Mouse (Mus musculus) layer of hippocampus, adult 8-10 months (tissue): Measurements from ENCODE around the gene Tns1. TPM values are rescaled to one million over a fixed set of nuclear protein-coding genes. Genes with fewer than 3 reads are reported as not detected.
"Not testable (repeated sequence)": the region's sequence is repeated elsewhere in the genome, so short reads cannot be mapped to it uniquely, and the experiment has no call there.

Experiments
- DNase-seq, 2 experiments: peaks; one replicate each; pipeline ENCODE4 v3.0.0; 2022; ENCODE audit warnings: low spot score in 2 of 2
- total RNA-seq, 4 experiments: library from RNA; stranded (reverse); gene quantifications; 2 replicates each; pipeline ENCODE4 v1.2.4; 2022

Tns1 gene
- total RNA-seq, 4 experiments from 2014 or later: 44.4 to 54.8 (median 47.4) TPM

DNA sequence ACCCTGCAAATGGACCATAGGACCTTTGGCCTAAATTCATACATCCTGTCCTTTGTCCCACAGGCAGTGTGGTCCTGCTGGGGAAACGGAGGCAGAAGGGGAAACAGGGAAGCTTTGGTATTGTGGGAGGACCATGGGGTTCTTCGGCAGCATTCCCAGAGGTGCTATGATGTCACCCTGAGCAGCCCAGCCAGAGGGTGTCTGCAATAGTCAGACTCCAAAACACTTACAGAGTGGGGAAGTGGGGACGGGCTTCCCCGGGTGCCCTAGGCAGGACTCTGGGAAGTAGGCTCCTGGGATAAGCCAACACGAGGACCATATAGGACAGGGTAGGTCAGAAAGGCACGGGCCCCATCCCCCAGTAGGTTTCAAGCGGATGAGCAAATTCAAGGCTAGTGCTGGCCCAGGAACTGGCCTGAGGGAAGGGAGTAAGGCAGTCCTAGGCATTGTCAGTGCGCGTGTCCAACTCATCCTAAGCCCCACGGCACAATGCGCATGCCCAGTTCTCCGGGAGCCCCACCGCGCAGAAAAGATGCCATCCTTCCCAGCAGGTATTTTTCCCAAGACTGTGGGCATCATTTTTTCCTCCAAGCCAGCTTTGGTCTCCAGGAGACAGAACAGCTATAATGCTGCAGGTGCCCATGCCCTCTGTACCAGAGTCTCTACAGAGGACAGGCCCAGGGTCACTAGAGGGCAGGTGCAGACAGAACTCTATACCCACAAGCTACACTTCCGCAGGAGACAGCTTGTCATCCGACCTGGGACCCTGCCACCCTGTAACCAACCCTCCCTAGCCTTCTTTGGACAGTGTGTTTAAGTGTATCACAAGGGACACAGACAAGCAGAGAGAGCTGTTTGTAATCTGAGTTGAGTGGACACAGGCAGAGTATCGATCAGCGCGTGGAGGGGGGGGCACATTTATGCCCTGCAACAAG lies 210.9 kb downstream of the Tns1 start:
- DNase-seq: no peak

DNA sequence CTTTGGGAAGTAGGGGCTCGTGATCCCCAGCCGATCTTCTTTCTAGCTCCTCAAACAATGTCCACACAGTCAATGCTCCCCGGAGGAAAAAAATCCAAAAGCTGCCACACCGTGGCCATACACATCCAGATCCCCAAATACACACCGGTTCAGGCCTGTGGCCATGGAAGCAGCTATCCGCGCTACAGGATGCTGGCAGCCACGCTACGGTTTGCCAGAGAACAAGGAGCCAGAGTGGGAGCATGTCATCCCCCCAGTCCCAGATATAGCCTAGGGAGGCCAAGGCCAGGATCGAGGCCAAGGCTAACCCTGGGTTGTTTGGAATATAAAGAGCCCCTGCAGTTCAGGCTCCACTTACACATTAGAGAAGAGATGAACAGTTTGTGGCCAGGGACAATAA lies 211.8 kb downstream of the Tns1 start:
- DNase-seq: no peak

DNA sequence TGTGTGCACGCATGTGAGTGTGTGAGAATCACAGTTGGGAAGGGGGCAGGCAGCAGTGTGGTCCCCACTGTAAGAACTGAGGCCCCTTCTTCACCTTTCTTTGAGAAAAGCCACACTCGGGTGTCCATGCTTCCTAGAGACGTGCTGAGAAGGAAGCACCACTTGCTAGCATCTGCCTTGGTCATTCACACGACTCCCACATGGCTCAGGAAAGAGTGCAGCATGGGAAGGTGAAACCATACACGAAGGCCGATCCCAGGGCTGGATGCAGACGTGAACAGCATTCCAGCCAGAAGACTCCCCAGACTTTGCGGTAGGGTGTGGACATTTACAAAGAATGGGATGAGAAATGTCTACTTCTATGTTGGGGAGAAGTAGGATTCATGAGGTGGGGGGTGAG lies 212.3 kb downstream of the Tns1 start:
- no peak for DNase-seq

DNA sequence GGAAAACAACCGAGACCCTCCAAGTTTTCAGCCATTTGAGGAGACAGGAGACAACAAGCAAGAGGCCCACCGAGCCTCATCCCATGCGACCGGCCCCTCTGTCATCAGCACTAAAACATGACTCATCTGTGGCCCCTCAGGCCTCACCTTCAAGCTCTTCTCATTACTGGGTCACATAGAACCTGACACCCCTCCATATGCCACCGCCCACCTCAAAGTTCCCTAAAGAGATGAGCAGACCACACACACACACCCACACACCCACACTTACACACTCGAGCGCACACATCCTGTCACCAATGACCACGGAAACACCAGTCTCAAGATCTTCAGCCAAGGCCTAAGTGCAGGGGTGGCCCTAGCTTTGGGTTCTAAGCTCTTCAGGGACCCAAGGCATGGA lies 213.5 kb downstream of the Tns1 start:
- no peak for DNase-seq

DNA sequence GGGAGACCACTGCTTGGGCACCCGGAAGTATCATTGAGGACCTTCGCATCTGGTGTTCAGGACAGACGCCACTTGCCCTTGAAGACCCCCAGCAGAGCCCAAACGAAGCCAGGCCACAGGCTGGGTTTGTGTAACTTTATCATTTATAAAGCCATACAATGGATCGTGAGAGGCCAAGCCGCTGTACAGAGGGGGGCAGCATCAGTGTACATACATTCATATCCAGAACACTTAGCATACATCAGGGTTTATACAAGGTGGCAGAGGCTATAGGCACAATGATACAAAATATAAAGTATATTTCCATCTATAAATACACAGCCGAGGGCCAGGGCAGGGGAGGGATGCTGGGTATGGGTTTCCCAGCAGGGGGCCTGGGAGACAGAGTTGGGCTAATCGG lies 214.1 kb downstream of the Tns1 start:
- no peak for DNase-seq

DNA sequence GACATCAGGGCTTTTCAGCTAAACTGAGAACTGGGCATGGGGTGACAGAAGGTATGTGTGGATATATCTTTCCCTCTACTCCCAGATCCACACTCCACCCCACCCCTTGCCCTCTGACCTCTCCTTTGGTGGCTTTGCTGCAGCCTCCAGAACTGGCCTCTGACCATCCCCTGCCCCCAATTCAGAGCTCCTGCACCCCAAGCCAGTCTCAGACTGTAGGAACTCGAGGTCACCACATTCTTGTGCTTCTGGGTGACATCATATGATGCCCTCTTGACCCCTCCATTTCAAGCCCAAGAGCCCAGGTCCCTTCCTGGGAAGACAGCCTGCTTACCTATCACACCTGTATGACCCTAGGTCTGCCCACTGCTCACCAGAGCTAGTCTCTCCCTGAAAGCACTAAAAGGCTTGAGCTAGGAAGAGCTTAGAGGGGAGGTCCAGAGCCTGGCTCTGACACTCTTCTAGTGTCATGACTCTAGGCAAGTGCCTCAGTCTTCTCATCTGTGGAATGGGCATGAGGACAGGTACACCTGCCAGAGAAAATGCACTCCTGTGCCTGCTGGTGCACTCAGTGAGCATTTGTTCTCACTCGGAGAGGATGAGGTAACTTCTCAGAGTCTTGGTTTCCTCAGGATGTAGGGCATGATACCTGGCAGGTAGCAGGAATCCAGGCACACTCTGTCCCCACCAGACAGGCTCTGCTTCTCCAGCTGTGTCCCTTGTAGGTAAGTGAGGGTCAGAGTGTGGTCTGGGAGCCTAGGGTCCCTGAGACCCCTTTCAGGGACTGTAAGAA lies 214.9 kb downstream of the Tns1 start:
- no peak for DNase-seq

DNA sequence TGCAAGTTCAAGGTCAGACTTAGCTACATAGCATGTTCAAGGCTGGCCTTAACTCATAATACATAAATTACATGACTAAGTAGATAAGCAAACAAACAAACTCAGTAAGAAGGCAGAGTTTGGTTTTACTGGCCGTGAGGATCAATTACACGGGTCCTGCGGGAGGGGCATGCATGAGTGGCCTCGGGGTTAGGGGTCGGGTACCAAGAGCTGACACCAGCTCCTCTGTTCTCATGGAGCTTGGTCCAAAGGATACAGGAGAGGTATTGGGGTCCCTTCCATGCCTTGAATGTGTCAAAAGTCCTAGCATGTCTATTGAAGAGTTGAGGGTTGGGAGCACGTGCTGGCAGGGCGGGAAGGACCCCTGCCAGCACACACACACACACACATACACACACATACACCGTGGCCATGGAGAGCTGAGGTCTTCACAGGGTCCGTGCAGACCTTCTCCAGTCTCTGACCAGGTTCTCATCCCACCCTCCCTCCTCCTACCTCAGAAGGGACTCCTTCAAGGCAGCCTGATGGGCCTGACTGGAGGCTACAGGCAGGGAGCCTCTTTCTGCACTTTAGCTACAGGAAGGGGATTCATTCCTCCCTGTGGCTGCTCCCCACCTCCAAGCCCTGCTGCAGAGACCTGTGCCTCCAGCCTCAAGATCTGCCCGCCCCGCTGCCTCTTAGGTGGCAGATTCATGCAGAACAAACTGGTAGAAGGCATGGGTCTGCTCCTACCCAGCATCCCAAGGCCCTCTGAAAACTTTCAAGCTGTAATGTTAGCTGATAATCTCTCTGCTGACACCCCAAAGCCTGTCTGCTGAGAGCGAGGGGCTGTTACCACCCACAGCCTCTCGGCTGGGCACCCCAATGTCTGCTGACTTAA lies 215.9 kb downstream of the Tns1 start:
- no peak for DNase-seq

DNA sequence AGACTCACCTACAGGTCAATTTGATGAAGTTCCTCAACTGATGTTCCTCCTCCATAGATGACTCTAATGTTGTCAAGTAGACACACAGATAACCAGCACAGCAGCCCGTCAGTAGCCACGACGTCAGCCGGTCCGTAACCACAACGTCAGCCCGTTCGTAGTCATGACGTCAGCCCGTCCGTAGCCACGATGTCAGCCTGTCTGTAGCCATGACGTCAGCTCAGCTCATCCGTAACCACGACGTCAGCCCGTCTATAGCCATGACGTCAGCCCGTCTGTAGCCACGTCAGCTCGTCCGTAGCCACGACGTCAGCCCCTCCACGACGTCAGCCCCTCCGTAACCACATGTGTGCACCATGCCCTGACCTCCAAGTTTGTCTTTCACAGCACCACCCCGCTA lies 217.1 kb downstream of the Tns1 start:
- DNase-seq: no peak

DNA sequence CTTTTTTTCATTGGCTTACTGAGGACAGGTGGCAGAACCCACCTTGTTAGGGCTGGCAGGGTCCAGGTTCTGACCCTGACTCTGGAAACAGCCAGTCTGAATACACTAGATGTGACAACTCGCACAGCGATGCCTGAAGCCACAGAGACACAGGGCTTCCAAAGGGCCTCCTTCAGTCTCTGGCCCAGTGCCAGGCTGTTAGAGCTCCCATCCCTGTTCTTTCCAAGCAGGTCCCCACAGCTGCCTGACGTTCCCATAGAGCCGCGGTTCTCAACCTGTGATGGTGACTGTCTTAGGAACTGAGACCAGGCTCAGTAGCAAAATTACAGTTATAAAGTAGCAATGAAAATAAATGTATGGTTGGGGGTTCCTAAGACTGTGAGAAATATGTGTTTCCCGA lies 217.9 kb downstream of the Tns1 start:
- DNase-seq: no peak

DNA sequence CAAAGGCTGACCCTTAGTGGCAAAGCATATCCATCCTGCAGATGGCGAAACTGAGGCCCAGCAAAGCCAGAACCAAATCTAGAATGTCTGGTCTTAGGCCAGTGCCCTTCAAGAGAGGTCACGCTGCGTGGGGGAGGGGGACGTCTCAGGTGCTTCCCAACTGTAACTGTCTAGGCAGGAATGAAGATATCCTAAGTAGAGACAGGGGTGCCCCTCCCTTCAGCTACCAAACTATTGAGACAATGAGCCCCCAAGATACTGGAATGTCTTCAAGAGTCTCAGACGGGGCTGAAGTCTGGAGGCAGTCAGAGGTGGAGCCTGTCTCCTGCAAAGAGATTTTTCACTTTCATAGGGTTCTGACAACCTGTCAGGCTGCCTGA lies 218.4 kb downstream of the Tns1 start:
- peak in 1 of 2 experiments; percentile 1 for DNase-seq

DNA sequence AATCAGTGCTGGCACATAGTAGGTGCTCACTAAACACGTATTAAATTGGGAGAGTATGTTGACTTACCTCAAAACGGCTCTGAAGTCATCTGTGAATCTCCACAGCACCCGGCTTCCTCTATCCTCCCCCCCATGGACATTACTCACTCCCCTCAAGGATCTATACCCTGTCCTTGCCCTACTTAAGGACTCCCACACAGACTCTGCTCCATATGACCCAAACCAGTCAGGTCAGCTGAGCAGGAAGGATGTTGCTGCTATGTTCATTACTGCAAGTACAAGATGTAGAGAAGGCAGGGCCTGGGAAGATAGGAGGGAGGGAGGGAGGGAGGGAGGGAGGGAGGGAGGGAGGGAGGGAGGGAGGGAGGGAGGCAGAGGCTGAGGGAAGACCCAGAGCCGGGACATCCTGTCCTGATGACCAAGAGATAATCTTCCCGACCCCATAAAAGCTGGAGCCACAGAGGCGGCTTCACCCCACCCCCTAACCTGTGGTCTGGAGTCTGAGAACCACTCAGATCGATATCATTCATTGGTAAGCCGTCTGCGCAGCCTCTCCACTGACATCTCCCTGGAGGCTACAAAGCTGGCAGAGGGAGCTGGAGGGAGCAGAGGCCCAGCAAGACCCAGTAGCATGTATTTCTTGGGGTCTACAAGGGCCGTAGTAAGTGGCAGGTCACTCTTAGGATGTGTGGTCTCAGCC lies 219.0 kb downstream of the Tns1 start:
- DNase-seq: no peak

DNA sequence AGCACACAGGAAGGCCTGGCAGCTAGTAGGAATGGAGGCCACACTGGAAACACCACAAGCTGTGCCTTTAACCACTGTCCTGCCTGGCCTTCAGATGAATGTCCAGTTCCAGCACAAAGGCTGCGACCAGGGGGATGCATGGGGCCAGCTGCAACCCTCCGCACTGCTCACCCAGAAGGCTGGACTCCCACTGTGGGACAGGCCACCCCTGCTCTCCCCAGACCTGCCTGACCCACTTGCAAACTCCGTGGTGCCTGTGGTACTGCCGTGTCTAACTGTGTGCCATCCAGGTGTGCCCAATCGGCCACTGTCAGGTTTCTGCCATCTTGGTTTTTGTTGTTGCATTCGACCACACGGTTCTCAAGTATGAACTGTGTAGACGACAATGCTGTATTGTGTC lies 219.6 kb downstream of the Tns1 start:
- no peak for DNase-seq

DNA sequence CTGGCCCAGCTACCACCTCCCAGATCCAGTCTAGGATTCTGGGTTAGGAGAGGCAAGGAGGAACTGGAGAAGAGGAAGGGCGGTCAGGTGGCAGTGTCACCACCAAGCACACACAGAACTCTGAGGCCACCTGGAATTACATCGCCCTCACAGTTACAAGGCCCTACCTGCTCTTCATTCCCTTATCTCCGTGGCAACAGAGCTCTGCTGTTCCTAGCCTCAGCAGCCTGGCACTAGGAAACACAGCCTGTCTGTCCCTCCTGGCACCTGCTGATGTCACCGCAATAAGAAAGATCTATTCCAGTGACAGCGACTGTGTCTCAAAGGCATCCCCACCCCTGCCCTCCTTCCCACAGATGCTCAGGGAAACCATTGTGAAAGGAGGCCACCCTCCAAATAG lies 221.2 kb downstream of the Tns1 start:
- DNase-seq: no peak

DNA sequence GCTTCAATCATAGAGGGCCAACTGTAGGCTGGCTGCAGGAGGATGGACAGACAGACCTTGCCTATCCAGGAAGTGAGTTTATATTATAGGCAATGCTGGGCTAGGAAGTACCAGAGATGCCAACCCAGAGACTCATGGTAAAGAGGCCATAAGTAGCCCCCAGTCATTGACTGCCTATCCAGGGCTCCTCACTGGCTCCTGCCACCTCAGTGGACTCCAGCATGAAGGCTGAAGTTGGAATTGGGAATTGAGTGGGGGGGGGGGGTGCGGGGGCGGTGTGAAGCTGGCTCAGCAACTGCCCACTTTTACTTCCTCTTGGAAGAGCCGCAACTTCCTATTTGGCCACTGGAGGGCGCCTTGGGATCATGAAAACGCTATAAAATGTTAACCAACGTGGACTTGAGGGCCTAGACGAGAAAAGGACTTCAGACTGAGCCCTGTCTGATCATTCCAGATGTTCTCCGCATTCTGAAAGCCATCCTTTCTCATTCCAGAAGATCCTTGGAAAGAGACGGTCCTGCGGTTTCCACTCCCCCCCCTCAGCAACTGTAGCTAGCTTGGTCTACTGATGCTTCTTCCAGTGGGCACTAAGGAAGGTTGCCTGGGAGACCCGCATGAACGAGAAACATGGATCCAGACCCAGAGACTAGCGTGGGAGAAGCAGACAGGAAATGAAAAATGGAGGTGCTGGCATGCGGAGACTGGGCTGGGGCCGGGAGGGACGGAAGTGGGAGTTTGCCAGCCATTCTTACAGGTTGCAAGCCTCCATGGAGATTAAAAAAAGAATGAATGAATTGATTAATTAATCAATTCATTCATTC lies 221.9 kb downstream of the Tns1 start:
- DNase-seq: peak; percentile 50 to 79

DNA sequence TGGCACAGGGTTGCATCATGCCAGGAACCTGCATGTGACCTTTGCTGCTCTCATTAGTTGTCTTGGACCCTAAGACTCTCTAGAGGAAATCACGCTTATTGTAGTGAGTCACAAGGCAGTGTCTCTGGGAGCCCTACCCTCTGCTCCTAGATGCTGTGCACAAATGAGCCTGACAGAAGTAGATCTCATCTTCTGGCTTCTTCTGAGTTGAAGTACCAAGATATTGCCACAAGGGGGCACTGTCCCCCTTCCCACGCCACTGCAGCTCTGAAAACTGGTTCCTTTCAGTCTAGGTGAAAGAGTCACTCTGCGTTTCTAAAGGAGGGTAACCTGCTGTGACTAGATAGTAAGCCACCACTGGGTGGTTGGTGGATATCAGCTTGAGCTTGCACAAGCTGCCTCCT lies 222.8 kb downstream of the Tns1 start:
- peak; percentile 58 to 86 for DNase-seq

DNA sequence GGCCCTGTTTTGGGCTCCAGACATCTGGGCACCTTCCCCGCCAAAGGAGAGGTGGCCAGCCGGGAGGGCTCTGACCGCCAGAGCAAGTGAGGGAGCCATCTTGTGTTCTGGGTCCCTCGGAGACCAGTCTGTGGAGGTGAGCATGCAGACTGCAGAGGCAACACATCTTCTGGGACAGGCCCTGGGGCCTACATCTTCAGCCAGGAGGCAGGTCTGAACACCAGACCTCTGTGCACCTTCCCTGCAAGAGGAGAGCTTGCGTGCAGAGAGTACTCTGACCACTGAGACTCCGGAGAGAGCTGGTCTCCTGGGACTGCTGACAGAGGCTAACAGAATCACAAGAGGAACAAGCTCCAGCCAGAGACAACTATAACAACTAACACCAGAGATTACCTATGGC lies 228.8 kb downstream of the Tns1 start:
- not testable (repeated sequence) for DNase-seq

DNA sequence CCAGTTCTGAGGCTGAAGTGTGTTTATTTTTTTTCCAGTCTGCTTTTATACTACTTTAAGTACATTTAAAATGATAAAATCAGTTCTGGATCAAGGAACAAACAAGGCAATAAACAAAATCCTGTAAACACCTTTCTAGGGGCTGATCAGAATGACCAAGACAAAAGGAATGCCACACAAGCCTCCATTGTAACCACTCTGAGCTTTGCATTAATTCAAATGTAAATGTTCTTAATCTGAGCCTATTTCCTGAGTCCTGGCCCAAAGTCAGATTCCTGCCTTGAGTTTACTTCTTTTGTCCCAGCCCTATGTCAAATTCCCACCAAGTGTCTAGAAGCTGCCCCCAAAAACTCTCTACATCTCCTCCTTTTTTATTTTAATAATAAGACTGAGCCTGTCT lies 243.5 kb downstream of the Tns1 start:
- no peak for DNase-seq

DNA sequence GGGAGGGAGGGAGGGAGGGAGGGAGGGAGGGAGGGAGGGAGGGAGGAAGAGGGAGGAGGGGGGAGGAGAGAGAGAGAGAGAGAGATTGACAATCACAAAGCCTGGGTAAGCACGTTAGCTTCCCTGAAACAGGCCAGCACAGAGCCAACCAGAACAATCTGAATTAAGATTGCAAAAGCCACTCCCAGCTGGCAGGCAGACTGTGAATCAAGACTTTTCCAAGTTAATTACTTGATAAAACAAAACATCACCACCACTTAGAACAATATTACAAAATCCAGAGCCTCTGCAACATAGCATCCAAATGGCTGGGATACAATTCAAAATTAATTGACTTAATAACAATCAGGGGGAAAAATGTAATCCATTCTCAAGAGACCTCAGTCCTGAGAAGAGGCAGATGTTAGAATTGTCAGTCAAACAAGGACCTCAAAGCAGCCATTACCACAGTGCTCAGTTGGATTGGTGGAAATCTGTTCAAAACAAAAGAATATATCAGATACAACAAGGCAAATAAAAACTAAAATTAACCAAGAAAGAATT lies 248.5 kb downstream of the Tns1 start:
- DNase-seq: no peak

DNA sequence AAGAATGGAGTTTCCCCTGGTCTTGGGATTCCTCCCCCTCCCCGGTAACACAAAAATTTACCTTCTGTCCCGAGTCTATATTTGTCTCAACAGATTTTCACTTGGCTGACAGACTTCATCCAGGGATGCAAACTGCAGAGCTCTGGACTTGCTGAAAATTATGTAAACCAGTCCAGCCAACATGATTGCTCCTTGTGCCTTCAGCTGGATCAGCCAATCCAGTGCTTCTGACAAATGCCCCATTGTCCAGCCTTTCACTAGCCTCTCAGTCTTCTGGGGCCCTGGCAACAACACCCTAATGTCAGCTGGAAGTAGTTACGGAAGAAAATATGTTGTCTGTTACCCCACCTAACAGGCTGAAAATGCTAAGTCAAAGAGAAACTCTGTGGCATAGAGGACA lies 259.9 kb downstream of the Tns1 start:
- no peak for DNase-seq

DNA sequence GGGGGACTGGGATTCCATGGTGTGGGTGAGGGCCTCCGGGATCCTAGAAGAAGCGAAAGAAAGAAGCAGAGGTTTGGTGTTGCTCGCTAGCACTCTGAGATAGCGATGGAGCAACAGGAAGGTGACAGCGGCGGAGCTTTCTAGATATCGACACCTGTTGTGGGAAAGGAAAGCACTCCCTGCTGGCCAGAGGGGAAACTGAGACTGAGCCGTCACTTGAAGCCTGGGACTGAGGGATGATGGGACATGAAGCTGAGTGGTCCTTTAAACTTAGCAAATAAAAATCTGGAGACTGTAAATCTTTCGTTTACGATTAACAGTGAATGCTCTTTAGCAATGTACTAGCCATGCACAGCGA lies 261.2 kb downstream of the Tns1 start:
- DNase-seq: no peak
